Mouse (Mus musculus) adrenal gland, adult 18-20 months (tissue): ENCODE results near the gene Cadm1. TPM values are rescaled to one million over a fixed set of nuclear protein-coding genes. Genes with fewer than 3 reads are reported as not detected.
A peak's percentile ranks its signal among the peaks of the same experiment; 100 is the strongest.

Source experiments
- DNase-seq, 2 experiments: peaks; one replicate each; pipeline ENCODE4 v3.0.0; 2021 to 2022; ENCODE audit warnings: low spot score in 2 of 2
- total RNA-seq, 2 experiments: library from RNA; stranded (reverse); gene quantifications; 1 replicate in 1 of 2; 2 replicates in 1 of 2; pipeline ENCODE4 v1.2.3; 2021

Gene Cadm1
- total RNA-seq, 2 experiments from 2014 or later: 37.1 to 45.5 TPM

GRCm38 (mm10) chr9:47730247-47730646 lies 200.3 kb downstream of the Cadm1 start:
- no peak for DNase-seq

- DNase-seq: peak in 1 of 2 experiments; percentile 22
These were observed 203.9 kb downstream of the Cadm1 start for GRCm38 (mm10) chr9:47733780-47734451.

- DNase-seq: no peak
These were observed 204.9 kb downstream of the Cadm1 start for GRCm38 (mm10) chr9:47734905-47735304.

GRCm38 (mm10) chr9:47738799-47739198 lies 208.8 kb downstream of the Cadm1 start:
- no peak for DNase-seq

- no peak for DNase-seq
These were observed 209.3 kb downstream of the Cadm1 start for GRCm38 (mm10) chr9:47739276-47739675.

GRCm38 (mm10) chr9:47741751-47742150 lies 211.8 kb downstream of the Cadm1 start:
- no peak for DNase-seq

- DNase-seq: no peak
These were observed 214.9 kb downstream of the Cadm1 start for GRCm38 (mm10) chr9:47744916-47745315.

GRCm38 (mm10) chr9:47745716-47746115 lies 215.7 kb downstream of the Cadm1 start:
- DNase-seq: no peak

- DNase-seq: no peak
These were observed 219.2 kb downstream of the Cadm1 start for GRCm38 (mm10) chr9:47749160-47749559.

- no peak for DNase-seq
These were observed 222.5 kb downstream of the Cadm1 start for GRCm38 (mm10) chr9:47752516-47752915.

GRCm38 (mm10) chr9:47753127-47753526 lies 223.2 kb downstream of the Cadm1 start:
- DNase-seq: no peak

- DNase-seq: no peak
These were observed 225.1 kb downstream of the Cadm1 start for GRCm38 (mm10) chr9:47755119-47755518.

GRCm38 (mm10) chr9:47757798-47758197 lies 227.8 kb downstream of the Cadm1 start:
- DNase-seq: no peak

GRCm38 (mm10) chr9:47758320-47758719 lies 228.3 kb downstream of the Cadm1 start:
- no peak for DNase-seq

- DNase-seq: no peak
These were observed 229.8 kb downstream of the Cadm1 start for GRCm38 (mm10) chr9:47759807-47760206.

- DNase-seq: no peak
These were observed 231.6 kb downstream of the Cadm1 start for GRCm38 (mm10) chr9:47761601-47762000.

- DNase-seq: no peak
These were observed 232.9 kb downstream of the Cadm1 start for GRCm38 (mm10) chr9:47762913-47763312.

- no peak for DNase-seq
These were observed 234.9 kb downstream of the Cadm1 start for GRCm38 (mm10) chr9:47764920-47765319.

- no peak for DNase-seq
These were observed 235.3 kb downstream of the Cadm1 start for GRCm38 (mm10) chr9:47765323-47765722.

GRCm38 (mm10) chr9:47766342-47766741 lies 236.4 kb downstream of the Cadm1 start:
- DNase-seq: no peak

GRCm38 (mm10) chr9:47770836-47771235 lies 240.9 kb downstream of the Cadm1 start:
- DNase-seq: no peak

GRCm38 (mm10) chr9:47771953-47772352 lies 242.0 kb downstream of the Cadm1 start:
- DNase-seq: no peak

- no peak for DNase-seq
These were observed 242.8 kb downstream of the Cadm1 start for GRCm38 (mm10) chr9:47772750-47773149.
